Mouse (Mus musculus) C2C12 (cell line): Measurements from ENCODE around the gene Eno1. TPM values are rescaled to one million over a fixed set of nuclear protein-coding genes. Genes with fewer than 3 reads are reported as not detected.

ENCODE experiments used
- H3K27me3 ChIP-seq: one replicate; pipeline ENCODE4 v1.6.1; 2011; ENCODE audit not compliant: control insufficient read depth, insufficient read depth, insufficient read length
- H3K36me3 ChIP-seq: one replicate; pipeline ENCODE4 v1.6.1; 2011; ENCODE audit not compliant: control insufficient read depth, insufficient read depth
- H3K4me3 ChIP-seq: one replicate; pipeline ENCODE4 v1.5.1; 2011; ENCODE audit warnings: mild to moderate bottlenecking, control low read depth; ENCODE audit not compliant: poor library complexity, insufficient read depth, severe bottlenecking
- H3K79me2 ChIP-seq: one replicate; pipeline ENCODE4 v1.6.1; 2011; ENCODE audit not compliant: control insufficient read depth, insufficient read depth
- H3K79me3 ChIP-seq: one replicate; pipeline ENCODE4 v1.6.1; 2011; ENCODE audit warnings: low read depth, control low read depth
- H3ac ChIP-seq: one replicate; pipeline ENCODE3; 2011; ENCODE audit warnings: low read depth; ENCODE audit not compliant: control insufficient read depth, insufficient read length
- CEBPB ChIP-seq: IDR thresholded peaks from one replicate; pipeline ENCODE4 v1.6.1; 2011; ENCODE audit warnings: low read depth, mild to moderate bottlenecking, control low read depth, moderate library complexity
- CTCF ChIP-seq: IDR thresholded peaks from one replicate; pipeline ENCODE4 v1.5.1; 2011; ENCODE audit not compliant: control insufficient read depth, insufficient read depth, insufficient read length
- FOSL1 ChIP-seq: IDR thresholded peaks from one replicate; pipeline ENCODE4 v1.8.0; 2011; ENCODE audit warnings: mild to moderate bottlenecking, low read length; ENCODE audit not compliant: poor library complexity, insufficient read depth, severe bottlenecking
- MAX ChIP-seq: IDR thresholded peaks from one replicate; pipeline ENCODE4 v1.6.1; 2011; ENCODE audit warnings: mild to moderate bottlenecking, control low read depth
- MYOD1 ChIP-seq: IDR thresholded peaks from one replicate; pipeline ENCODE4 v1.6.1; 2011; ENCODE audit warnings: low read depth; ENCODE audit not compliant: control insufficient read depth, insufficient read length
- MYOG ChIP-seq: IDR thresholded peaks from one replicate; pipeline ENCODE4 v1.6.1; 2011; ENCODE audit not compliant: control insufficient read depth, insufficient read length; ENCODE audit errors: extremely low read depth
- USF1 ChIP-seq: IDR thresholded peaks from one replicate; pipeline ENCODE4 v1.6.1; 2011; ENCODE audit warnings: low read depth, mild to moderate bottlenecking, control low read depth, moderate library complexity
- polyA plus RNA-seq: library from polyadenylated mRNA; unstranded; fragments of >200 nt; fragmentation: generic; extraction: Trizol; gene quantifications from one replicate; pipeline ENCODE4 v1.2.1, GENCODE M21; 2012; ENCODE audit warnings: missing spikeins

The Eno1 gene
- polyA plus RNA-seq, 1 experiment = 1,471 TPM

- no peak overlapping the region for H3K4me3 ChIP-seq
Measured at GRCm38 (mm10) chr4:150280002-150280401, 43.5 kb downstream of the Eno1 start.

GRCm38 (mm10) chr4:150280459-150280858 is 43.9 kb downstream of the Eno1 start:
- peaks cover 40% of the 10 kb centered on the region for H3K79me2 ChIP-seq
- H3K79me3 ChIP-seq = peaks cover 31% of the 10 kb centered on the region
- H3K4me3 ChIP-seq = peak overlapping the region; percentile 79
- no peak for TF ChIP-seq MYOD1
- no peak for TF ChIP-seq MYOG
- TF ChIP-seq CEBPB = no peak
- no peak for TF ChIP-seq CTCF
- no peak for TF ChIP-seq USF1
- TF ChIP-seq FOSL1 = no peak
- TF ChIP-seq MAX = no peak
- H3K27me3 ChIP-seq = no peaks in the 10 kb centered on the region
- H3ac ChIP-seq = no peak overlapping the region
- no peaks in the 10 kb centered on the region for H3K36me3 ChIP-seq

More at GRCm38 (mm10) chr4:150280002-150280401, 43.5 kb downstream of the Eno1 start:
- Histone ChIP-seq H3K27me3 (no peaks in the 10 kb centered on the region), H3K79me3 (peaks cover 27% of the 10 kb centered on the region), H3ac (no peak overlapping the region), H3K79me2 (peaks cover 36% of the 10 kb centered on the region), H3K36me3 (no peaks in the 10 kb centered on the region)
- no peak for TF ChIP-seq USF1

- TF ChIP-seq MYOD1 (no peak), USF1 (no peak), MAX (peak; percentile 20), FOSL1 (no peak)
- H3K27me3 ChIP-seq = no peaks in the 10 kb centered on the region
- H3K36me3 ChIP-seq = no peaks in the 10 kb centered on the region
- peaks cover 38% of the 10 kb centered on the region for H3K79me3 ChIP-seq
- peak within 1 kb of the TSS; percentile 79 for H3ac ChIP-seq
- peak within 1 kb of the TSS; percentile 79 for H3K4me3 ChIP-seq
- H3K79me2 ChIP-seq = peaks cover 48% of the 10 kb centered on the region
Measured at GRCm38 (mm10) chr4:150281018-150281761, 44.7 kb downstream of the Eno1 start, which contains the start of gene Rere. TSS of gene Rere (plus strand) at chr4:150281646.

DNA sequence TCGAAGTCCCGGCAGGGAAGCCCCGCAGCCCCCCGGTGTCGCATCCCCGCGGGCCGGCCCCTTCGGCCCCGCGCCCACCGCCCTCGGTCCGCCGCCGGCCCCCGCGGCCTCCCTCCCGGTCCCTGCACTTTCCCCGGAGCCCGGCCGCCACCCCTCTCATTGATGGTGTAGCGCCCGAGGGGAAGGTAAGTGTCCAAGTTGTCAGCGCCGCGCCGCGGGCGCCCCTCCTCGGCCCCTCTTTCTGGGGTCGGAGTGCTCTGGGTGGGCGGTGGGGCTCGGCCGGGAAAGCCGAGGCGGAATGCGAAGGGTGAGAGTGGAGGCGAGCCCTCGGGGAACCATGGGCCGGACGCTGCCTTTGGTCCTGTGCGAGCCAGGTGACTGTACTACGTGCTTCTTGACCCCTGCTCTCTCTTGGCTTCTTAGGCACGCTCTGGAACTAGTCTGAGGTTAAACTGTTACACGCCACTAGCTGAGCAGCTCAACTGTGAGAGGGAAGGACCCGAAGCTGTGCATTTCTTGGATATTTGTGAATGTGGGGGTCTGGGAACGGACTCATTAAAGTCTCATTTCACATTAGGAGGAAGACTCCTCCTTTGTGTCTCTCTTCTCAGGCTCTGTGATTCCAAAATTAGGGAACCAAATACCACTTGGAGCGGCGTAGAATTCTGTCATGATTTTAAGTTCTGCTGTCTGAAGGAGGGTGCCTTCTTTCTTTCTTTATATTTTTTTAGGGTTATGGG is 45.5 kb downstream of the Eno1 start:
- Histone ChIP-seq H3K79me3 (peaks cover 47% of the 10 kb centered on the region), H3ac (peak overlapping the region; percentile 76), H3K27me3 (no peaks in the 10 kb centered on the region), H3K79me2 (peaks cover 56% of the 10 kb centered on the region), H3K36me3 (no peaks in the 10 kb centered on the region), H3K4me3 (peak overlapping the region; percentile 79)
- no peak for TF ChIP-seq MAX
- TF ChIP-seq USF1 = no peak
- TF ChIP-seq CEBPB = no peak
- no peak for TF ChIP-seq CTCF
- TF ChIP-seq FOSL1 = no peak
- TF ChIP-seq MYOD1 = no peak
- no peak for TF ChIP-seq MYOG

GRCm38 (mm10) chr4:150282631-150283334 is 46.3 kb downstream of the Eno1 start:
- TF ChIP-seq USF1 = no peak
- no peak for TF ChIP-seq MAX
- no peak for TF ChIP-seq FOSL1
- TF ChIP-seq CTCF = no peak
- no peak for TF ChIP-seq MYOG
- no peak for TF ChIP-seq MYOD1
- no peak for TF ChIP-seq CEBPB
- H3K79me2 ChIP-seq = peaks cover 64% of the 10 kb centered on the region
- H3K27me3 ChIP-seq = no peaks in the 10 kb centered on the region
- H3K36me3 ChIP-seq = no peaks in the 10 kb centered on the region
- H3ac ChIP-seq = no peak overlapping the region
- peak overlapping the region; percentile 79 for H3K4me3 ChIP-seq
- H3K79me3 ChIP-seq = peaks cover 54% of the 10 kb centered on the region

GRCm38 (mm10) chr4:150283335-150283638 is 46.8 kb downstream of the Eno1 start:
- Histone ChIP-seq H3ac (no peak overlapping the region), H3K4me3 (peak overlapping the region; percentile 79), H3K27me3 (no peaks in the 10 kb centered on the region), H3K79me3 (peaks cover 59% of the 10 kb centered on the region), H3K79me2 (peaks cover 69% of the 10 kb centered on the region), H3K36me3 (no peaks in the 10 kb centered on the region)
- TF ChIP-seq FOSL1 = no peak
- no peak for TF ChIP-seq MYOG
- TF ChIP-seq CTCF = no peak
- TF ChIP-seq USF1 = no peak
- no peak for TF ChIP-seq MYOD1
- TF ChIP-seq MAX = no peak
- no peak for TF ChIP-seq CEBPB
